Mouse (Mus musculus) NIH3T3 (cell line): ENCODE data around the gene Sohlh1.

Experiments
- DNase-seq: peaks from one replicate; pipeline ENCODE4 v3.0.0-alpha.2; 2012; ENCODE audit warnings: low read depth

Gene Sohlh1

GRCm38 (mm10) chr2:25847226-25847625, at the start of gene Sohlh1:
Gene Sohlh1 (minus strand): TSS chr2:25847248.
- no peak for DNase-seq

GRCm38 (mm10) chr2:25892440-25892839, 45.4 kb upstream of the Sohlh1 start:
- DNase-seq = peak; percentile 14

GRCm38 (mm10) chr2:25888144-25888543, 41.1 kb upstream of the Sohlh1 start:
- peak; percentile 15 for DNase-seq

- no peak for DNase-seq
Measured at GRCm38 (mm10) chr2:25887226-25887625, 40.2 kb upstream of the Sohlh1 start.

GRCm38 (mm10) chr2:25884756-25885155, 37.7 kb upstream of the Sohlh1 start:
- DNase-seq = no peak

- DNase-seq = no peak
Measured at GRCm38 (mm10) chr2:25882276-25882675, 35.2 kb upstream of the Sohlh1 start.

- DNase-seq = no peak
Measured at GRCm38 (mm10) chr2:25879061-25879460, 32.0 kb upstream of the Sohlh1 start.

GRCm38 (mm10) chr2:25878516-25878915, 31.5 kb upstream of the Sohlh1 start:
- DNase-seq = no peak

GRCm38 (mm10) chr2:25877736-25878268, 30.8 kb upstream of the Sohlh1 start:
- DNase-seq = no peak

GRCm38 (mm10) chr2:25877250-25877735, 30.2 kb upstream of the Sohlh1 start:
- no peak for DNase-seq

- DNase-seq = peak; percentile 12
Measured at GRCm38 (mm10) chr2:25866656-25867055, 19.6 kb upstream of the Sohlh1 start.

GRCm38 (mm10) chr2:25865412-25865811, 18.4 kb upstream of the Sohlh1 start:
- DNase-seq = peak; percentile 79

- DNase-seq = peak; percentile 7
Measured at GRCm38 (mm10) chr2:25864230-25864629, 17.2 kb upstream of the Sohlh1 start.

- DNase-seq = peak; percentile 47
Measured at GRCm38 (mm10) chr2:25863337-25864131, 16.5 kb upstream of the Sohlh1 start, which contains the start of gene Kcnt1. Gene Kcnt1 (plus strand): TSS chr2:25863734.

- DNase-seq = no peak
Measured at GRCm38 (mm10) chr2:25862696-25863270, 15.7 kb upstream of the Sohlh1 start.

GRCm38 (mm10) chr2:25862038-25862437, 15.0 kb upstream of the Sohlh1 start:
- DNase-seq = no peak

- DNase-seq = no peak
Measured at GRCm38 (mm10) chr2:25859891-25860290, 12.8 kb upstream of the Sohlh1 start.

GRCm38 (mm10) chr2:25853998-25854397, 7.0 kb upstream of the Sohlh1 start:
- DNase-seq = no peak

- DNase-seq = peak; percentile 24
Measured at GRCm38 (mm10) chr2:25852626-25853025, 5.6 kb upstream of the Sohlh1 start.

- DNase-seq = peak; percentile 49
Measured at GRCm38 (mm10) chr2:25850330-25850729, 3.3 kb upstream of the Sohlh1 start.

GRCm38 (mm10) chr2:25846516-25846915, 532 bp downstream of the Sohlh1 start:
- no peak for DNase-seq

- DNase-seq = no peak
Measured at GRCm38 (mm10) chr2:25844097-25844496, 3.0 kb downstream of the Sohlh1 start.

- DNase-seq = no peak
Measured at GRCm38 (mm10) chr2:25842758-25843157, 4.3 kb downstream of the Sohlh1 start.
